Mouse (Mus musculus): ENCODE measurements around the gene Olfr148. TPM values are rescaled to one million over a fixed set of nuclear protein-coding genes. Genes with fewer than 3 reads are reported as not detected.

Gene Olfr148
- total and polyA plus RNA-seq, 2 experiments from 2014 or later = not detected

DNA sequence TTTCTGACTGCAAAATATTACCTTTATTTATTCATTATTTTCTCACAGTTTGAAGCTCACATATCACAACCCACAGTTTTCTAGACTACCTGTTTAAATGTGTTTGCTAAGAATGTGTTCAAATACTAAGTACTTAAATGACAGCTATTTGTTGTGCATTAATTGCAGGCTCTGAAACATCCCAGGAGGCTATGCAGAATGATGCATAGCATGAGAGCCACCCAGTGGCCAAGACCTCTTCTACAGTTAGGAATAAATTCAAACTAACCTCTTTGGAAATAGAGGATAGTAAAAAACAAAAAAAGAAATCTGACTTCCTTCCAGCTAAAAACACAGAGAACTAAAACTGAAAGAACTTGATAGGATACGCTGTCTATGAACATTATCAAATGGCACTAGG is 1.5 kb downstream of the Olfr148 start:
- 45% methylated on average over 1 of the region's 1 CpGs for WGBS

DNA sequence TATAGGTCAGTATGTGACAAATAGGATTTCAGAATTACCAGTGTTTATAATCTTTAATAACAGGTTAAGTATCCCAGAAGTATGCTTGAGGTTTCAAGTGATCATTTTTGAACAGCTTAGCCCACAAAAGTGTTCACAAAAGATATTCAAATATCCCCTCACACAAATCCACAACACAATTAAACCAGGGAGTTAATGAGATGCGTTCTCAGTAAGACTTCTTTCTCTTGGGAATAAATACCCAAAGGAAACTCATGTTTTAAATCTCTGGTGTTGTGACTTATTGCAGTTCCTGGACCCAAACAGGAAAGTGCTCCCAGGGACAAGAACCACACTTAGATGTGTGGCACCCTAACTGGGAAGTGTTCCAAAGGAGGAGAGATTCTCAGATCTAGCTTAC is 10.6 kb downstream of the Olfr148 start, which contains the start of gene Olfr960:
Gene Olfr960 (plus strand): TSS at position 301 of the 400 bp plus-strand sequence.
- Histone ChIP-seq H3K9ac (no peak within 1 kb of the TSS), H3K36me3 (ENCODE audit: insufficient read depth) (no peaks in the 10 kb centered on the region), H3K4me1 (ENCODE audit: insufficient read depth) (no peaks in the 10 kb centered on the region), H3K27ac (ENCODE audit: low read depth, low read length) (no peak within 1 kb of the TSS), H3K27me3 (ENCODE audit: insufficient read depth, low read length) (no peaks in the 10 kb centered on the region), H3K4me2 (ENCODE audit: low read depth) (no peak within 1 kb of the TSS), H3K9me3 (ENCODE audit: low read length) (no peaks in the 10 kb centered on the region), H3K4me3 (ENCODE audit: low read depth, low read length) (no peak within 1 kb of the TSS)
- ATAC-seq (no peak), DNase-seq (no peak)
- no peak for TF ChIP-seq CTCF (IDR thresholded peaks at IDR 0.05; ENCODE audit: low read depth)
- WGBS = 33% methylated on average over 1 of the region's 1 CpGs

More for the DNA sequence above, 1.5 kb downstream of the Olfr148 start:
- Histone ChIP-seq H3K9me3 (ENCODE audit: low read length) (no peaks in the 10 kb centered on the region), H3K27me3 (ENCODE audit: insufficient read depth, low read length) (no peaks in the 10 kb centered on the region), H3K4me2 (ENCODE audit: low read depth) (no peak overlapping the region), H3K36me3 (ENCODE audit: insufficient read depth) (no peaks in the 10 kb centered on the region), H3K4me3 (ENCODE audit: low read depth, low read length) (no peak overlapping the region), H3K27ac (ENCODE audit: low read depth, low read length) (no peak overlapping the region), H3K9ac (no peak overlapping the region), H3K4me1 (ENCODE audit: insufficient read depth) (no peaks in the 10 kb centered on the region)
- peak; percentile 67 for DNase-seq
- ATAC-seq = no peak
- TF ChIP-seq CTCF (IDR thresholded peaks at IDR 0.05; ENCODE audit: low read depth) = peak; percentile 72

DNA sequence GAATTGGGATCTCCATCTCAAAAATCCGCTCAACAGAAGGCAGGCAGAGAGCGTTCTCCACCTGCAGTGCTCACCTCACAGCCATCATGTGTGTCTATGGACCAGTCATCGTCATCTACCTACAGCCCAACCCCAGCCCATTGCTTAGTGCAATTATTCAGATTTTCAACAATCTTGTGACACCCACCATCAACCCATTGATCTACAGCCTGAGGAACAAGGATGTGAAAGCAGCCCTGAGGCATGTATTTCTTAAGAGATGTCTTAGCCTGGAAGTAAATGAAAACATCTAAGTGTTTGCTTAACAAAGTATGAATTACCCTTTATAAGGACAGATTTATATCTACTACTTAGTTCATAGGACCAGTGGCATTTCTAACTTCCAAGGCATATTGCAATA is 13.3 kb downstream of the Olfr148 start:
- ATAC-seq = no peak
- no peak for DNase-seq
- no peak overlapping the region for H3K4me2 ChIP-seq (ENCODE audit: low read depth)
- no peaks in the 10 kb centered on the region for H3K27me3 ChIP-seq (ENCODE audit: insufficient read depth, low read length)
- 92% methylated on average over 3 of the region's 3 CpGs for WGBS
- no peak for TF ChIP-seq CTCF (IDR thresholded peaks at IDR 0.05; ENCODE audit: low read depth)
- no peak overlapping the region for H3K27ac ChIP-seq (ENCODE audit: low read depth, low read length)
- H3K4me3 ChIP-seq (ENCODE audit: low read depth, low read length) = no peak overlapping the region
- H3K9ac ChIP-seq = no peak overlapping the region
- no peaks in the 10 kb centered on the region for H3K4me1 ChIP-seq (ENCODE audit: insufficient read depth)
- no peaks in the 10 kb centered on the region for H3K9me3 ChIP-seq (ENCODE audit: low read length)
- H3K36me3 ChIP-seq (ENCODE audit: insufficient read depth) = no peaks in the 10 kb centered on the region

DNA sequence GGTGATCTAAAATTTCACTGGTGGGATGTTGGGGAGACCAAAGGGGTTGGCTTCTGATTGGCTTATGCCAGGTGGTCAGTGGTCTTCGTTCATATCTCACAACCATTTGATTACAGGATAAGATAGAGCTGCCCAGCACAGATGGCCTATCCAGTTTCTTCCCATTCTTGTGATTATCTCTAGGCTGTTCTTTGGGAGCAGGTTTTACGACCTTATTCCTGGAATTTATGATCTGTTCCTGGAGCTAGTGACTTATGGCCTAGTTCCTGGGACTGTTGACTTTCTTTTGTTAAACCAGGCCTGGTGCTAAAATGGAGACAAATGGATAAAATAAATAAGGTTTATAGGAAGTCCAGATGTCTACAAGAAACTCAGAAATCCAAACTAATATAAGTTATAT is 14.3 kb downstream of the Olfr148 start:
- DNase-seq = no peak
- Histone ChIP-seq H3K36me3 (ENCODE audit: insufficient read depth) (no peaks in the 10 kb centered on the region), H3K27me3 (ENCODE audit: insufficient read depth, low read length) (no peaks in the 10 kb centered on the region), H3K4me3 (ENCODE audit: low read depth, low read length) (no peak overlapping the region), H3K9me3 (ENCODE audit: low read length) (no peaks in the 10 kb centered on the region), H3K4me1 (ENCODE audit: insufficient read depth) (no peaks in the 10 kb centered on the region), H3K4me2 (ENCODE audit: low read depth) (no peak overlapping the region), H3K9ac (no peak overlapping the region), H3K27ac (ENCODE audit: low read depth, low read length) (no peak overlapping the region)
- no peak for TF ChIP-seq CTCF (IDR thresholded peaks at IDR 0.05; ENCODE audit: low read depth)
- 82% methylated on average over 2 of the region's 2 CpGs for WGBS
- ATAC-seq = no peak

DNA sequence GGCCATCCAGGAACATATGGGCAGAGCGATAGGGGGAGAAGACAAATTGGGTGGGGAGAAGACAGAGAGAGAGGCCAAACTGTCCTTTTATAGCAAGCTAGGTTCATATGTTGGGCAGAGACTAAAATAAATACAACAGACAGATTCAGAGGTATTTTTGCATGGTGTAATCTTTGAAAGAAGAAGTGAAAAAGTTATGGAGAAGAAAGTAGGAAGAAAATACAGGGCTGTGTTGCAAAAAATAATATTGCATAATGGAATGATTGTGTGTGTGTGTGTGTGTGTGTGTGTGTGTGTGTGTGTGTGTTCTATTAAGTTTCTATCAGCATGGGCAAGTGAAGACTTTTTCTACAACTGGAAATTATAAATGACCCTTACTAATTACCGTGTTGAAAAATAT is 18.6 kb downstream of the Olfr148 start:
- no peak for ATAC-seq
- whole genome bisulfite sequencing = 89% methylated on average over 2 of the region's 2 CpGs

DNA sequence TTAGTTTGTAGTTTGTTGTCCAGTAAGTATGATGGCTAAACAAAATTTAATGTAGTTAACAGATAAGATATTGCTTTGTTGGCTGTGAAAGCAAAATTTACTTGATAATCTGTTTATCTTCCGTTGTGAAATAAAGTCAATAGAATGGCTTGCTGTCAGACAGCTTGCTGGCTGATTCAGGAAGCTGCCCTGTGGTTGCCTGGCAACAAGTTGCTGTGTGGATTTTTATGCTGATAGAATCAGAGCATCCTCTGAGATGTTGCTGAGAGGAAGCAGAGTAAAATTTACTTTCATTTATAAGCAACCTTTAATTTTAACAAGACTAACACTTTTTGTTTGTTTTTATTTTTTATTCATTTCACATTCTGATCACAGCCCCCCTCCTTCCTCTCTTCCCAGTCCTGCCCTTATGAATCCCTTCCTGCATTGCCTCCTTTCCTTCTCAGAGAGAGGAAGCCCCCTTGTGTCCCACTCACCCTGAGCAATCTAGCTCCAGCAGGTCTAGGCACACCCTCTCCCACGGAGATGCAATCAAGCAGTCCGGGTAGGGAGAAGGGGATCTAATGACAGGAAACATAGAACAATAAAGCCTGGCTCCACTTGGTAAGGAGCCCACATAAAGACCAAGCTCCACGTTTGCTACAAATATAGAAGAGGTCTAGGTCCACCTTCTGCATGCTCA is 23.6 kb downstream of the Olfr148 start:
- WGBS = 23% methylated on average over 4 of the region's 4 CpGs
- no peak overlapping the region for H3K4me2 ChIP-seq (ENCODE audit: low read depth)
- H3K36me3 ChIP-seq (ENCODE audit: insufficient read depth) = no peaks in the 10 kb centered on the region
- H3K9ac ChIP-seq = no peak overlapping the region
- ATAC-seq (peak; percentile 93), DNase-seq (peak; percentile 66)
- no peaks in the 10 kb centered on the region for H3K9me3 ChIP-seq (ENCODE audit: low read length)
- no peaks in the 10 kb centered on the region for H3K27me3 ChIP-seq (ENCODE audit: insufficient read depth, low read length)
- no peak overlapping the region for H3K4me3 ChIP-seq (ENCODE audit: low read depth, low read length)
- no peaks in the 10 kb centered on the region for H3K4me1 ChIP-seq (ENCODE audit: insufficient read depth)
- TF ChIP-seq CTCF (IDR thresholded peaks at IDR 0.05; ENCODE audit: low read depth) = no peak
- peak overlapping the region; percentile 57 for H3K27ac ChIP-seq (ENCODE audit: low read depth, low read length)

More for the DNA sequence above, 18.6 kb downstream of the Olfr148 start:
- Histone ChIP-seq H3K9me3 (ENCODE audit: low read length) (no peaks in the 10 kb centered on the region), H3K27ac (ENCODE audit: low read depth, low read length) (no peak overlapping the region), H3K4me2 (ENCODE audit: low read depth) (no peak overlapping the region), H3K27me3 (ENCODE audit: insufficient read depth, low read length) (no peaks in the 10 kb centered on the region), H3K4me1 (ENCODE audit: insufficient read depth) (no peaks in the 10 kb centered on the region), H3K36me3 (ENCODE audit: insufficient read depth) (no peaks in the 10 kb centered on the region), H3K4me3 (ENCODE audit: low read depth, low read length) (no peak overlapping the region), H3K9ac (no peak overlapping the region)
- no peak for TF ChIP-seq CTCF (IDR thresholded peaks at IDR 0.05; ENCODE audit: low read depth)
- DNase-seq = no peak

DNA sequence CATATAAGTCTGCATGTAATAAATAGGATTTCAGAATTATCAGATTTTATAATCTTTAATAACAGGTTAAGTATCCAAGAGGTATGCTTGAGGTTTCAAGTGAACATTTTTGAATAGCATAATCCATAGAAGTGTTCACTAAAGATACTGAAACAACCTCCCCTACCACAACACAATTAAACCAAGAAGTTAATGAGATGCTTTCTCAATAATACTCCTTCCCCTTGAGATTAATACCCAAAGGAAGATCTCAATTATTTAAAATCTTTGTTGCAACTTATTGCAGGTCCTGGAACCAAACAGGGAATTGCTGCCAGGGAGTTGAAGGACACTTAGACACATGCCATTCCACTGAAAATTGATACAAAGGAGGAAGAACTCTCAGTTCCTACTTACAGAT is 34.3 kb downstream of the Olfr148 start, which contains the start of gene Olfr961:
Gene Olfr961 (plus strand): TSS at position 301 of the 400 bp plus-strand sequence.
- no peak for ATAC-seq

More for the DNA sequence above, 34.3 kb downstream of the Olfr148 start, which contains the start of gene Olfr961:
- DNase-seq = no peak
- H3K4me1 ChIP-seq (ENCODE audit: insufficient read depth) = no peaks in the 10 kb centered on the region
- no peaks in the 10 kb centered on the region for H3K36me3 ChIP-seq (ENCODE audit: insufficient read depth)
- no peaks in the 10 kb centered on the region for H3K9me3 ChIP-seq (ENCODE audit: low read length)
- no peak within 1 kb of the TSS for H3K27ac ChIP-seq (ENCODE audit: low read depth, low read length)
- no peaks in the 10 kb centered on the region for H3K27me3 ChIP-seq (ENCODE audit: insufficient read depth, low read length)
- no peak for TF ChIP-seq CTCF (IDR thresholded peaks at IDR 0.05; ENCODE audit: low read depth)
- H3K9ac ChIP-seq = no peak within 1 kb of the TSS
- H3K4me2 ChIP-seq (ENCODE audit: low read depth) = no peak within 1 kb of the TSS
- H3K4me3 ChIP-seq (ENCODE audit: low read depth, low read length) = no peak within 1 kb of the TSS

Data from forebrain, postnatal 0 days (tissue).